Mouse (Mus musculus) heart, postnatal 4 days (tissue): Measurements from ENCODE around the gene Sesn1. TPM values are rescaled to one million over a fixed set of nuclear protein-coding genes. Genes with fewer than 3 reads are reported as not detected.
"Not testable (repeated sequence)": the region's sequence is repeated elsewhere in the genome, so short reads cannot be mapped to it uniquely, and the experiment has no call there.

ENCODE experiments used
- DNase-seq: peaks from one replicate; pipeline ENCODE4 v3.0.0; 2021
- total RNA-seq, 2 experiments: library from RNA; stranded (reverse); gene quantifications; 2 replicates each; pipeline ENCODE4 v1.2.3; 2021

Gene Sesn1
- total RNA-seq, 2 experiments from 2014 or later = 29.3 to 31.2 TPM

- DNase-seq = no peak
Observed at GRCm38 (mm10) chr10:41822573-41823281, 13.0 kb downstream of the Sesn1 start.

GRCm38 (mm10) chr10:41823282-41823675 is 13.5 kb downstream of the Sesn1 start:
- DNase-seq = not testable (repeated sequence)

GRCm38 (mm10) chr10:41823916-41824315 is 14.2 kb downstream of the Sesn1 start:
- no peak for DNase-seq

GRCm38 (mm10) chr10:41825041-41825440 is 15.3 kb downstream of the Sesn1 start:
- no peak for DNase-seq

- no peak for DNase-seq
Observed at GRCm38 (mm10) chr10:41825996-41826395, 16.3 kb downstream of the Sesn1 start.

- DNase-seq = no peak
Observed at GRCm38 (mm10) chr10:41826526-41827116, 16.9 kb downstream of the Sesn1 start.

- no peak for DNase-seq
Observed at GRCm38 (mm10) chr10:41827784-41828183, 18.0 kb downstream of the Sesn1 start.

- DNase-seq = no peak
Observed at GRCm38 (mm10) chr10:41829191-41829590, 19.5 kb downstream of the Sesn1 start.

GRCm38 (mm10) chr10:41829980-41830379 is 20.2 kb downstream of the Sesn1 start:
- no peak for DNase-seq

- DNase-seq = no peak
Observed at GRCm38 (mm10) chr10:41830445-41830844, 20.7 kb downstream of the Sesn1 start.

GRCm38 (mm10) chr10:41830851-41831522 is 21.3 kb downstream of the Sesn1 start:
- DNase-seq = peak; percentile 80

GRCm38 (mm10) chr10:41832191-41832590 is 22.5 kb downstream of the Sesn1 start:
- no peak for DNase-seq

- no peak for DNase-seq
Observed at GRCm38 (mm10) chr10:41834131-41834530, 24.4 kb downstream of the Sesn1 start.

GRCm38 (mm10) chr10:41838911-41839310 is 29.2 kb downstream of the Sesn1 start:
- no peak for DNase-seq

GRCm38 (mm10) chr10:41847737-41848136 is 38.0 kb downstream of the Sesn1 start:
- no peak for DNase-seq

GRCm38 (mm10) chr10:41848721-41849120 is 39.0 kb downstream of the Sesn1 start:
- no peak for DNase-seq

- DNase-seq = no peak
Observed at GRCm38 (mm10) chr10:41859820-41860219, 50.1 kb downstream of the Sesn1 start.

- no peak for DNase-seq
Observed at GRCm38 (mm10) chr10:41860275-41860688, 50.5 kb downstream of the Sesn1 start.

GRCm38 (mm10) chr10:41863053-41863452 is 53.3 kb downstream of the Sesn1 start:
- DNase-seq = no peak

- DNase-seq = peak; percentile 59
Observed at GRCm38 (mm10) chr10:41866069-41866837, 56.5 kb downstream of the Sesn1 start.

- DNase-seq = no peak
Observed at GRCm38 (mm10) chr10:41866838-41867154, 57.1 kb downstream of the Sesn1 start.

- no peak for DNase-seq
Observed at GRCm38 (mm10) chr10:41867956-41868355, 58.2 kb downstream of the Sesn1 start.

- no peak for DNase-seq
Observed at GRCm38 (mm10) chr10:41870101-41870500, 60.4 kb downstream of the Sesn1 start.
